ENCODE assay signal across 9 mouse cellular contexts in genomic region chr12:77739047-77739760, GRCm38 (mm10).
DNase-seq lines count a peak whose midpoint lies in the region; ATAC-seq lines count a peak whose summit lies in the region.
"Had no signal": no experiment of that assay in that cellular context is flagged by ENCODE, and none has a peak within 500 bp of the region (broad histone marks: within the 10 kb centered on the region; RNA-seq: fewer than 3 reads in every experiment).

No protein-coding gene starts in this region.

- no peak overlapping the region for H3K9ac ChIP-seq in kidney, embryonic 15.5 days

- no peaks in the 10 kb centered on the region for H3K9me3 ChIP-seq in kidney, embryonic 15.5 days (replicated peaks)
- H3K9me3 ChIP-seq: G1E had no signal

- 33% methylated on average over 6 of the region's 6 CpGs for WGBS in kidney, embryonic 15.5 days

- peak; percentile 78 for ATAC-seq in kidney, embryonic 15.5 days (replicated peaks; ENCODE audit: low FRiP score)
- no peak for ATAC-seq in megakaryocyte progenitor cell, adult 5-6 weeks (replicated peaks; ENCODE audit: poor library complexity)
- no peak for ATAC-seq in activated CD4-positive, CD25-positive, alpha-beta regulatory T cell, adult 4 months

- no peak overlapping the region for H3K4me2 ChIP-seq in kidney, embryonic 15.5 days

- no peaks in the 10 kb centered on the region for H3K36me3 ChIP-seq in kidney, embryonic 15.5 days
- H3K36me3 ChIP-seq: G1E had no signal

- DNase-seq in kidney, postnatal 14 days, result no peak
- peak; percentile 29 for DNase-seq in cerebellum, adult 9-11 months
- DNase-seq in gastrocnemius, postnatal 25 days, result peak; percentile 52
- peak; percentile 36 to 51 for DNase-seq in layer of hippocampus, postnatal 36 days
- no peak for DNase-seq in adrenal gland, adult 2 months

- no peak overlapping the region for H3K4me3 ChIP-seq in kidney, embryonic 15.5 days (replicated peaks)

- H3K4me1 ChIP-seq in kidney, embryonic 15.5 days, result peaks cover 26% of the 10 kb centered on the region

- H3K27ac ChIP-seq in kidney, embryonic 15.5 days, result no peak overlapping the region

- H3K27me3 ChIP-seq in kidney, embryonic 15.5 days, result no peaks in the 10 kb centered on the region

Comparison
In these comparisons a context has a peak if more than half of its experiments do, and no peak if none do; other contexts are left out.
1. DNase-seq: peak in cerebellum, adult 9-11 months (single experiment), gastrocnemius, postnatal 25 days (single experiment) and layer of hippocampus, postnatal 36 days (2 of 2); none in kidney, postnatal 14 days (single experiment) and adrenal gland, adult 2 months (single experiment).